Mouse (Mus musculus) kidney, adult 9 months (tissue): ENCODE data around the gene Vpreb2.
"Not testable (repeated sequence)": the region's sequence is repeated elsewhere in the genome, so short reads cannot be mapped to it uniquely, and the experiment has no call there.

Source experiments
- DNase-seq: peaks from one replicate; pipeline ENCODE4 v3.0.0; 2022

The Vpreb2 gene

DNA sequence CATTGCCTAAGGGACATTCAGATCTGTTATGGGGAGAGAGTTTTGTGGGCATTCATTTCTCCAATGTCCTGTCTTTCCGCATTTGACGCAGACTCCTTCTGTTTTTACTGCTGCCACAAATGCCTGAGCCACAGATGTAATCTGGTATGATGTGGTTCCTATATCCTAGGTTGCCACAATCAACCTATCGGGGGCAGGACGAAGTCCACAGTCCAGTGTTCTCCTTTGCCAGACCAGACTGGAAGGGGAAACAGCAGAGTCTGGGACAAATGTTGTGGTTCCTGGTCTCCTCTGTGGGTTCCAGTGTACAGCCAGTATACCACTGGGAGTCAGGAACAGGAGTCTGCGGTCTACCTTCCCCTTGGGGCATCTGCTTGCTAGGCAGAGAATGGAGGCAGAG lies 19.4 kb downstream of the Vpreb2 start:
- no peak for DNase-seq

DNA sequence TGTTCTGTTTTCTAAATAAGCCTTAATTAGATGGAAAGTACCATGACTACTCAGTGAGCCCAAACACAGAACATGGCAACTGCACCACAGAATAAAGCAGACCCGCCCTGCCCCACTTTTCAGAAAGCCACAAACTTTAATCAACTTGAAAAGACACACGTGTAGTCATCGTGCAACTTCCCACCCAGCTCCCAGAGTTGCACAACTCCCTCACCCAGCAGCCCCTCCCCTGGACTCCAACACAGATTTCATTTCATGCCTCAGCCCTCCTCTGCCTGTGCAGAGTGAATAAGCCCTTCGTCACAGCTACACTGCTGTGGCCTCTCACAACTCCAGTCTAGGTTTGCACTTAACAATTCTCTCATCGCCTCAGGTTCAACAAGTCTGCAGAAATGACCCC lies 24.4 kb downstream of the Vpreb2 start:
- DNase-seq: no peak

DNA sequence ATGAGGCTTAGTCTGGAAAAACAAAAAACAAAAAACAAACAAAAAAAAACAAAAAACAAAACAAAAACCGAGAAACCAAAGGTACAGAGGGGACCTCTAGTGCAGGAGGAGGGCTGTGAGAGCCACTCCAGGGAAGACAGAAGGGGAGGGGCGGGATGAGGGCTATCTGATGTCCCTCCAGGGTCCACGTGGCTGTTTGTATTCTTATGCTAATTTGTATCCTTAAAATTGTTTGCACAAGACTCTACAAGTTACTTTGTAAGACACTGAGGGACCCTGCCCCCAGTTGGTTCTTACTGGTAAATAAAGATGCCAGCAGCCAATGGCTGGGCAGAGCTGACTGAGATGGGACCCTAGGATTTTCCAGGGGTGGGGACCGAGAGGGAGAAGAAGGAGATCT lies 26.9 kb downstream of the Vpreb2 start:
- no peak for DNase-seq

DNA sequence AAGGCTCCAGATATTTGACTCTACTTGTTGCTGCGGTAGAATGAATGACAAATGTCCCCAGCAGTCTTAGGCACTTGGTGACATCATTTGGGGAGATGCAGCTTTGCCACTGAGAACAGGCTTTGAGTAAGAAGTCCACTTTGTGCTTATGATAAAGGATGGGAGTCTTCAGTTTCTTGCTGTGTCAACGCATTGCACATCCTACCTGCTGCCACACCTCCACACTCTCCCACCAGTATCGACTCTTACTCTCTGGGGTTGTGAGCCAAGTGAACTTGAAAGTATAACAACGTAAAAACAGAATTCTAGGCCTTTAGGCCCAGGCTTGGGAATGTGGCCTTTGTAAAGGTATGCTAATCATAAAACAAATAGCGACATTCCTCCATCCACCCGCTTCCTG lies 30.9 kb downstream of the Vpreb2 start:
- no peak for DNase-seq

DNA sequence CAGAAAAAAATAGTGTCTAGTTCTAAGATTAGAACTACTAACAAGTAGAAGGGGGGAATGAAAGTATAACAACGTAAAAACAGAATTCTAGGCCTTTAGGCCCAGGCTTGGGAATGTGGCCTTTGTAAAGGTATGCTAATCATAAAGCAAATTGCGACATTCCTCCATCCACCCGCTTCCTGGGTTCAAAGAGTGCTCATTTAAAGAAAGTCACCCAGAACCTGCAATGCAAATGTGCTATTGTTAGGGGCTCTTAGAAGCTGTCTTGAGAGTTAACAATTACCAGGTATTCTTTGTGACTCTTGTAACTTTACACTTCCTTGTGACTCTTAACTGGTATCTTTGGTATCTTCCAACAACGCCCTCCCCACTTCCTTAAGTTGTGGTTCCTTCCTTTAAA lies 36.3 kb downstream of the Vpreb2 start:
- not testable (repeated sequence) for DNase-seq

DNA sequence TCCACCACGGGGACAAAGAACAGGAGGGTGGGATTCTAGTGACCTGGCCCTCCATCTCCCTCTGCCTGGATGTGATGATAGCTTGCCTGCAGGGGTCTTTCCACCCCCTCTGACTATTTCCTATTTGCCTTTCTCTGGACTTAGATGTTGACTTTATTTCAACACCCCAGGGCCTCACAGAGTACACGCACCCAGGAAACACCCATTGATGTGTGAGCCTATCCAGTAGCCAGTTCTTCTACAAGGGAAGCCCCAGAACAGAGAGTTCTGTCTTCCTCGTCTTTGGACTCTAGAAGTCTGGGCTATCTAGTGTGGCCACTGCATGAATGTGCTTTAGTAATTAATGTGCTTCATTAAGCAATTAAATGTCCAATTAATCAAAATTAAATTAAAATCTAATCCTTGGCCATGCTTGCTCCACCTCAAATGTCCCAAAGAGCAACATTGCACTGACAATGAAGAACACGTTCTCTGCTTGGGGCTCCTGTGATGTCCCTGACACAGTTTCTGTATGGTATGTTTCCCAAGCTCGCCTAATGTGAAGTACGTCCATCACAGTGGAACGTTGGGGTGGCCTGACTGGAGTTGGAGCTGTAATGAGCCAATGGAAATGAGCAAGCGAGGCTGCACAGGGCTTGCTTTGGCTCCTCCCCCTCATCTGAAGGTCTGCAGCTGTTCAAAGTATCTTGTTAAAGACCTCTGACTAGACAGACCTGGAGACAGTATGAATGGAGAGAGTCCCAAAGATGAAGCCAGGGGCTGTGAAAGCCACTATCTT lies 42.7 kb downstream of the Vpreb2 start:
- no peak for DNase-seq

DNA sequence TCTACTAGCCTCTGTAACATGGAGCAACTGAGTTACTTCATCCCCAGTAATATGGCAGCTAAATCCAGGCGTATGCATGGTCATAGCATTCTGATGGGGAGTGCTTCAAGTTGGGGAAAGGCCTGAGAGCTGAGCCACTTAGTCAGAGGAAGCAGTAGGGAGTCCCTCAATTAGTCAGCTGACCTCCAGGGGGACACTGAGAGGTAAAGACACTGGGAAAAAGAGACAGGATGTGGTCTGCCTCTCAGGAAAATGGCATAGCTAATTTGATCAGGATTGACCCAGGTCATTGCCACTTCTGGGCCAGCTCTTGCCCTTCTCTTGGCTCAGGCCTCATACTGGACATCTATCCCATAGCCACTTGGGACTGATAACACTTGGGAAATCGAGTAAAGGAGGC lies 47.1 kb downstream of the Vpreb2 start:
- no peak for DNase-seq
